In genomic region chr5:150168712-150169111, GRCm38 (mm10) we compare ENCODE assay signal across 9 mouse cellular contexts. TPM values are rescaled to one million over a fixed set of nuclear protein-coding genes. Genes with fewer than 3 reads are reported as not detected.
DNase-seq lines count a peak whose midpoint lies in the region; ATAC-seq and TF ChIP-seq lines count a peak whose summit lies in the region.
"Had no signal": no experiment of that assay in that cellular context is flagged by ENCODE, and none has a peak within 500 bp of the region (broad histone marks: within the 10 kb centered on the region; RNA-seq: fewer than 3 reads in every experiment).

No protein-coding gene starts in this region.

- ATAC-seq in Patski, result peak; percentile 67
- ATAC-seq in limb, embryonic 14.5 days (ENCODE audit: low FRiP score, low read depth), result peak; percentile 82
- ATAC-seq in stomach, embryonic 16.5 days (ENCODE audit: insufficient read depth, low FRiP score), result peak; percentile 56; the same call in 1 of the 2 replicates

- in situ Hi-C loops in Patski (cut with MboI; ENCODE audit: low pct_unique_long_range_greater_than_20kb), result loop anchor here (25.0 kb wide), 1 partner anchor 494 kb away; the partner anchor contains the start of genes N4bp2l2 and Pds5b

- POLR2A ChIA-PET in Patski (lab: Charles Lee), result no interaction called here

- CTCF ChIA-PET in Patski (lab: Charles Lee), result interaction anchor here (0.8 to 1.3 kb wide), 5 partner anchors 10 to 30 kb away, joined by 3 to 4 read pairs (median 3); no protein-coding TSS in a partner anchor

- H3K4me2 ChIP-seq in limb, embryonic 14.5 days (replicated peaks; ENCODE audit: low read depth, low read length, severe bottlenecking), result no peak overlapping the region
- no peak overlapping the region for H3K4me2 ChIP-seq in stomach, embryonic 16.5 days (ENCODE audit: low read depth, low read length)
- H3K4me2 ChIP-seq: embryonic facial prominence, embryonic 13.5 days had no signal

- 6% methylated on average over 9 of the region's 9 CpGs for WGBS in limb, embryonic 14.5 days
- 3% methylated on average over 9 of the region's 9 CpGs for WGBS in stomach, embryonic 16.5 days

- H3K4me3 ChIP-seq in limb, embryonic 14.5 days (replicated peaks; ENCODE audit: low read length), result no peak overlapping the region
- no peak overlapping the region for H3K4me3 ChIP-seq in stomach, embryonic 16.5 days (replicated peaks; ENCODE audit: low read length)
- H3K4me3 ChIP-seq: embryonic facial prominence, embryonic 13.5 days had no signal

- peak; percentile 72 for TF ChIP-seq CTCF in Patski (IDR thresholded peaks at IDR 0.05)

- H3K9ac ChIP-seq in limb, embryonic 14.5 days (ENCODE audit: low read depth, low read length, severe bottlenecking), result no peak overlapping the region
- no peak overlapping the region for H3K9ac ChIP-seq in stomach, embryonic 16.5 days (ENCODE audit: low read length)
- H3K9ac ChIP-seq: embryonic facial prominence, embryonic 13.5 days had no signal

- H3K27ac ChIP-seq in limb, embryonic 14.5 days (replicated peaks; ENCODE audit: low read depth, low read length), result no peak overlapping the region
- H3K27ac ChIP-seq in stomach, embryonic 16.5 days (ENCODE audit: low read length), result no peak overlapping the region
- H3K27ac ChIP-seq: embryonic facial prominence, embryonic 13.5 days had no signal

- DNase-seq in 3T3-L1 (ENCODE audit: low read depth, low spot score) (peak; percentile 78), Patski (ENCODE audit: low read depth, low spot score) (peak; percentile 3)
- peak; percentile 75 to 87 for DNase-seq in cerebellum, postnatal 25 days
- DNase-seq in gastrocnemius, postnatal 10 days, result peak; percentile 54
- peak; percentile 57 for DNase-seq in kidney, adult 18-20 months
- DNase-seq in limb, embryonic 14.5 days (ENCODE audit: low spot score), result peak; percentile 93
- DNase-seq in naive thymus-derived CD4-positive, alpha-beta T cell, adult 2 months (ENCODE audit: low read depth), result peak; percentile 85

- H3K9me3 ChIP-seq in limb, embryonic 14.5 days (ENCODE audit: control insufficient read depth, low read length), result no peaks in the 10 kb centered on the region
- H3K9me3 ChIP-seq in stomach, embryonic 16.5 days (replicated peaks; ENCODE audit: control insufficient read depth, low read length), result no peaks in the 10 kb centered on the region
- H3K9me3 ChIP-seq: embryonic facial prominence, embryonic 13.5 days had no signal

- no peaks in the 10 kb centered on the region for H3K4me1 ChIP-seq in limb, embryonic 14.5 days (ENCODE audit: control insufficient read depth, insufficient read depth, low read length)
- H3K4me1 ChIP-seq in stomach, embryonic 16.5 days (ENCODE audit: control insufficient read depth, insufficient read depth, low read length), result no peaks in the 10 kb centered on the region

- H3K27me3 ChIP-seq in Patski, result no peaks in the 10 kb centered on the region
- no peaks in the 10 kb centered on the region for H3K27me3 ChIP-seq in limb, embryonic 14.5 days (ENCODE audit: control insufficient read depth, insufficient read depth, low read length)
- no peaks in the 10 kb centered on the region for H3K27me3 ChIP-seq in stomach, embryonic 16.5 days (ENCODE audit: control insufficient read depth, insufficient read depth, low read length)
- H3K27me3 ChIP-seq: embryonic facial prominence, embryonic 13.5 days had no signal

- no peak for TF ChIP-seq POLR2A in limb, embryonic 14.5 days (IDR thresholded peaks at IDR 0.05; ENCODE audit: borderline replicate concordance, extremely low read depth, insufficient read depth, insufficient read length)

- H3K36me3 ChIP-seq in limb, embryonic 14.5 days (ENCODE audit: control insufficient read depth, insufficient read depth, low read length), result no peaks in the 10 kb centered on the region
- H3K36me3 ChIP-seq in stomach, embryonic 16.5 days (ENCODE audit: control insufficient read depth, insufficient read depth, low read length), result no peaks in the 10 kb centered on the region
- H3K36me3 ChIP-seq: embryonic facial prominence, embryonic 13.5 days had no signal

RNA-seq across cellular contexts. Expression of gene Fry, which starts 50.3 kb away (rescaled TPM):
- 0.05 TPM for polyA plus RNA-seq in Patski (2021)
- total RNA-seq in gastrocnemius, postnatal 10 days (2021), result 10 to 100 TPM; 77.1 to 89.4 TPM
- 13.5 and 16.5 TPM in 2 replicates for polyA plus RNA-seq in limb, embryonic 14.5 days (2012; rRNA removed)
- 10.0 and 12.5 TPM in 2 replicates for polyA plus RNA-seq in limb, embryonic 14.5 days (2014; fragmentation: Nextera tagmentation; extraction: Ambion mirVana)
- 10.8 TPM in 2 replicates for polyA plus RNA-seq in stomach, embryonic 16.5 days (2015; fragmentation: Nextera tagmentation; extraction: Ambion mirVana)

Comparison
In these comparisons a context has a peak if more than half of its experiments do, and no peak if none do; other contexts are left out.
1. DNase-seq: peak in every context shown above with its lines; median percentile 93 in limb, embryonic 14.5 days; 85 in naive thymus-derived CD4-positive, alpha-beta T cell, adult 2 months; 81 in cerebellum, postnatal 25 days; 78 in 3T3-L1; 57 in kidney, adult 18-20 months; 54 in gastrocnemius, postnatal 10 days; 3 in Patski.
2. RNA of gene Fry, which starts 50.3 kb away (polyA plus RNA-seq): 10.0 to 16.5 TPM in limb, embryonic 14.5 days and 10.8 TPM in stomach, embryonic 16.5 days; 0.05 TPM in Patski (single experiment); every median in the first group is over 10 times any median in the second.
3. Peak in every context shown above with its lines, with median percentiles within 50 percentile points of each other: ATAC-seq.